Mouse (Mus musculus): ENCODE results near the gene Fh1. TPM values are rescaled to one million over a fixed set of nuclear protein-coding genes. Genes with fewer than 3 reads are reported as not detected.

Gene Fh1
- polyA plus RNA-seq, 1 experiment from 2014 or later = 85.3 TPM

DNA sequence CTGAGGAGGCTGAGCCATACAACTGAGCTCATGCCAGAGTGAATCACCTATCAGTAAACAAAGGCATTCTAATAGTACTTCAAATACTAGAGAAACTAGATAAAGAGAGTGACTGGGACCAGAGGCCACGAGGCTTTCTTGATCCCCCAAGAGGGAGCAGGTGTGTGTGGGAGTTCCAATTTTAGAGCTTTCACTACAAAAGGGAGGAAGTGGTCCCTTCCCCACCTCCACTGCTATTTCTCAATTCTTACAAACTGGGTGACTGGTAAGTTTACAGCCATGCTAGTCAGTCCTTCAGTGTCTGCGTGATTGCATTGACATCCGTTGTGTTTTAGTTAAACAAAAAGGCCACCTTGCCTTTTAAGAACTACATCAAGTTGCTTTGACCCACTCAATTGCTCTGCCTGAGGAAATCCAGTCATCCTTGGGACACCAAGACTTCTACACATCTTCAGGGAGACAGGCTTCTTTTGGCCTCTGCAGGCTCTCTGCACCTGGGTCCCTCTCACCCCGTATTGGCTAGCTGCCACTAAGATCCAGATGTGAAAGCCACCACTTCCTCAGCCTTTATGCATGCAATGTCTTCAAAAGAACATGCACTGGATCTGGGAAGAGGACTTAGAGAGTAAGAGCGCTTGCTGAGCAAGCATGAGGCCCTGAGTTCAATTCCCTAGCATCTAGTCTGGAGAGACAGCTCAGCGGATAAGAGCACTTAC, 15.2 kb upstream of the Fh1 start:
- ATAC-seq (ENCODE audit: low read depth) (no peak), DNase-seq (no peak)
- 55% methylated on average over 6 of the region's 6 CpGs for WGBS (ENCODE audit: insufficient replicate concordance)
- Histone ChIP-seq H3K27ac (no peak overlapping the region), H3K9me3 (replicated peaks) (no peaks in the 10 kb centered on the region), H3K9ac (no peak overlapping the region), H3K36me3 (no peaks in the 10 kb centered on the region), H3K4me3 (replicated peaks) (no peak overlapping the region), H3K4me1 (replicated peaks) (0 out of 2 replicates have a peak, but pooled peaks cover 5% of the 10 kb centered on the region), H3K4me2 (no peak overlapping the region), H3K27me3 (no peaks in the 10 kb centered on the region)

DNA sequence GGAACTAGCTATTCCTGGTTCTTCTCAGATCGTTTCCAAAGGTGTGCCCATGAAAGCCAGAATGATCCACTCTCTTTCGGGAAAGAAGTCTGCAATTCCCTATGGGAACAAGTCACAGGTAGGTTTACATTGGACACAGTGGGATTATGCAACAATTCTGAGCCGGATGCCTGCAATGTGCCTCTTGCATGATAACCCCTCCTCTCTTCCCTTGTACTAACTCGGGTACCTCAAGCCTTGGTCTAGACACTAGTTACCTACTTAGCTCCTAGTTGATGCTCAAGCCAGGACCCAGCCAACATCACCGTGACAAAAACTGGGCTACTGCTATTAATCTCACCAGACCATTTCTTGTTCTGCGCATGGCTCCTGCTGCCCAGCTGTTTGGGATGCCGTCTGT, 13.6 kb upstream of the Fh1 start:
- 62% methylated on average over 7 of the region's 7 CpGs for WGBS (ENCODE audit: insufficient replicate concordance)
- H3K27me3 ChIP-seq = no peaks in the 10 kb centered on the region

GRCm38 (mm10) chr1:175637677-175638076, 12.2 kb upstream of the Fh1 start:
- Histone ChIP-seq H3K9ac (no peak overlapping the region), H3K4me2 (no peak overlapping the region), H3K9me3 (replicated peaks) (no peaks in the 10 kb centered on the region), H3K36me3 (no peaks in the 10 kb centered on the region), H3K4me3 (replicated peaks) (no peak overlapping the region), H3K27ac (no peak overlapping the region), H3K4me1 (replicated peaks) (0 out of 2 replicates have a peak, but pooled peaks cover 5% of the 10 kb centered on the region), H3K27me3 (no peaks in the 10 kb centered on the region)
- ATAC-seq (ENCODE audit: low read depth) = no peak
- DNase-seq = no peak
- 30% methylated on average over 7 of the region's 7 CpGs for WGBS (ENCODE audit: insufficient replicate concordance)

More for the DNA sequence above, 13.6 kb upstream of the Fh1 start:
- Histone ChIP-seq H3K4me2 (no peak overlapping the region), H3K36me3 (no peaks in the 10 kb centered on the region), H3K9ac (no peak overlapping the region), H3K9me3 (replicated peaks) (no peaks in the 10 kb centered on the region), H3K4me1 (replicated peaks) (0 out of 2 replicates have a peak, but pooled peaks cover 5% of the 10 kb centered on the region), H3K4me3 (replicated peaks) (no peak overlapping the region), H3K27ac (no peak overlapping the region)
- no peak for DNase-seq
- ATAC-seq (ENCODE audit: low read depth) = peak; percentile 36; the same call in 1 of the 2 replicates

DNA sequence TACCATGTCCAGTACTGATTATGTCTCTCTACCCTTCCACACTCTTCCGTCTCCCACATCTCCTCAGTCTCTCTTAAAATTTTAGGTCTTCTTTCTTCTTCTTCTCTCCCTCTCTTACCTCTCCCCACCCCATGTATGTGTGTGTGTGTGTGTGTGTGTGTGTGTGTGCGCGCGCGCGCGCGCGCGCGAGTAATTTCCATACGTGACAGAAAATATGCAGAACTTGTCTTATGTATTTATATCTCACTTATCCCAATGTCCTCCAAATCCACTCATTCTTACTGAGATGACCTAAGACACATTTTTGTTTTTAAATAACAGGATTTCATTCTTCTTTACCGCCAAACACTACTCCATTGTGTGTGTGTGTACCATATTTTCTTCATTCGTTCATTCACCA, 7.0 kb upstream of the Fh1 start:
- Histone ChIP-seq H3K4me1 (replicated peaks) (peaks cover 9% of the 10 kb centered on the region; the same call in 1 of the 2 replicates), H3K27ac (no peak overlapping the region), H3K9me3 (replicated peaks) (no peaks in the 10 kb centered on the region), H3K4me2 (peak overlapping the region; percentile 17; the same call in 1 of the 2 replicates), H3K9ac (no peak overlapping the region), H3K4me3 (replicated peaks) (no peak overlapping the region), H3K27me3 (no peaks in the 10 kb centered on the region), H3K36me3 (no peaks in the 10 kb centered on the region)
- WGBS (ENCODE audit: insufficient replicate concordance) = 91% methylated on average over 14 of the region's 14 CpGs
- DNase-seq (no peak), ATAC-seq (ENCODE audit: low read depth) (no peak)

- 38% methylated on average over 10 of the region's 10 CpGs for WGBS (ENCODE audit: insufficient replicate concordance)
- ATAC-seq (ENCODE audit: low read depth) (no peak), DNase-seq (no peak)
- Histone ChIP-seq H3K9me3 (replicated peaks) (no peaks in the 10 kb centered on the region), H3K9ac (no peak overlapping the region), H3K36me3 (no peaks in the 10 kb centered on the region), H3K4me3 (replicated peaks) (no peak overlapping the region), H3K27me3 (no peaks in the 10 kb centered on the region), H3K4me2 (peak overlapping the region; percentile 25), H3K27ac (no peak overlapping the region; the same call in 1 of the 2 replicates), H3K4me1 (replicated peaks) (peaks cover 9% of the 10 kb centered on the region; the same call in 1 of the 2 replicates)
Measured at GRCm38 (mm10) chr1:175631721-175632221, 6.3 kb upstream of the Fh1 start.

DNA sequence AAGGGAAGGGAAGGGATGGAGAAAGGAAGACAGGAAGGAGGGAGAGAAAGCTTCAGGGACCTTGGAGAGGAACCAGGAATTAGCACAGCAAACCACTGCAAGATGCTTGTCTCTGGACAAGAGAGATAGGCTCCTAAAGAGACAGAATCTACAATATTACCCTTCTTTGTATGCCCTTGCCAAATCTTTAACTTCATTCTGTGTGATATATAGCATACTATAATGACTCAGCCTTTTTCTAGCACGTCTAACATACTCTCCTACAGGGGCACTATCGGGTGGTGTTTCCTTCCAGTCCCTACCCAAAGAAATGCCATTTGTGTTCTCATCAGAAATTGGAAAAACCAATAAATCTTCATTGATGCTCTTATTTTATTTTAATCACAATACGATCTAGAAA, 5.6 kb upstream of the Fh1 start:
- Histone ChIP-seq H3K27me3 (no peaks in the 10 kb centered on the region), H3K4me1 (replicated peaks) (peaks cover 11% of the 10 kb centered on the region; the same call in 1 of the 2 replicates), H3K4me2 (no peak overlapping the region), H3K4me3 (replicated peaks) (no peak overlapping the region), H3K36me3 (no peaks in the 10 kb centered on the region), H3K9ac (no peak overlapping the region), H3K27ac (no peak overlapping the region), H3K9me3 (replicated peaks) (no peaks in the 10 kb centered on the region)
- 54% methylated on average over 3 of the region's 3 CpGs for WGBS (ENCODE audit: insufficient replicate concordance)
- ATAC-seq (ENCODE audit: low read depth) (no peak), DNase-seq (no peak)

- H3K9ac ChIP-seq = no peak overlapping the region
- DNase-seq = no peak
- H3K4me1 ChIP-seq (replicated peaks) = peaks cover 11% of the 10 kb centered on the region; the same call in 1 of the 2 replicates
- no peak overlapping the region for H3K4me3 ChIP-seq (replicated peaks)
- H3K27ac ChIP-seq = no peak overlapping the region
- 66% methylated on average over 5 of the region's 5 CpGs for WGBS (ENCODE audit: insufficient replicate concordance)
- H3K9me3 ChIP-seq (replicated peaks) = no peaks in the 10 kb centered on the region
- no peak for ATAC-seq (ENCODE audit: low read depth)
- no peak overlapping the region for H3K4me2 ChIP-seq
- H3K36me3 ChIP-seq = no peaks in the 10 kb centered on the region
- no peaks in the 10 kb centered on the region for H3K27me3 ChIP-seq
Measured at GRCm38 (mm10) chr1:175630345-175630744, 4.9 kb upstream of the Fh1 start.

DNA sequence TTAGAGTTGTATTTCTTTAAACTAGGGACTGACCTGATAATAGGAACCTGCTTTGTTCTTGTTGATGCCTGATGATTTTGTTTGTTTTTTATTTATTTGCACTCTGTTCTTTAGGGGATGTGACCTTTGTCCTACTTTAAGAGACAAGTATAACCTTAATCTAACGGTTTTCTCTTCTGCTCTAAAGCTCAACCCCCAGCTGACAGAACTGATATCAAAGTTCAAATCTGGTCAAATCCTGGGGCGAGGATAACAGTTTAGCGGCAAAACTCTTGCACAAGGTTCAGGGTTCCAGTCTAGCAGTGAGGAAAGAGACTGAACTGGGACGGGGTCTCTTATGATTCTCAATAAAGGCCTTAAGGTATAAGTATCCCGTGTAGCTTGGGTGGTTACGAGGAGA, 3.8 kb upstream of the Fh1 start:
- H3K27me3 ChIP-seq = no peaks in the 10 kb centered on the region
- no peak for DNase-seq
- H3K36me3 ChIP-seq = no peaks in the 10 kb centered on the region
- no peaks in the 10 kb centered on the region for H3K9me3 ChIP-seq (replicated peaks)
- H3K9ac ChIP-seq = no peak overlapping the region
- peaks cover 19% of the 10 kb centered on the region for H3K4me1 ChIP-seq (replicated peaks)
- no peak overlapping the region for H3K4me2 ChIP-seq
- 56% methylated on average over 6 of the region's 6 CpGs for WGBS (ENCODE audit: insufficient replicate concordance)
- H3K27ac ChIP-seq = no peak overlapping the region
- no peak overlapping the region for H3K4me3 ChIP-seq (replicated peaks)
- ATAC-seq (ENCODE audit: low read depth) = no peak

- Histone ChIP-seq H3K9ac (peak overlapping the region; percentile 62; the same call in 1 of the 2 replicates), H3K4me3 (replicated peaks) (peak overlapping the region; percentile 86), H3K9me3 (replicated peaks) (no peaks in the 10 kb centered on the region), H3K36me3 (no peaks in the 10 kb centered on the region), H3K27ac (peak overlapping the region; percentile 80), H3K4me1 (replicated peaks) (peaks cover 25% of the 10 kb centered on the region), H3K4me2 (peak overlapping the region; percentile 94), H3K27me3 (no peaks in the 10 kb centered on the region)
- WGBS (ENCODE audit: insufficient replicate concordance) = 29% methylated on average over 1 of the region's 1 CpGs
- peak; percentile 35 for ATAC-seq (ENCODE audit: low read depth)
- no peak for DNase-seq
Measured at GRCm38 (mm10) chr1:175625990-175626692, 706 bp upstream of the Fh1 start.

DNA sequence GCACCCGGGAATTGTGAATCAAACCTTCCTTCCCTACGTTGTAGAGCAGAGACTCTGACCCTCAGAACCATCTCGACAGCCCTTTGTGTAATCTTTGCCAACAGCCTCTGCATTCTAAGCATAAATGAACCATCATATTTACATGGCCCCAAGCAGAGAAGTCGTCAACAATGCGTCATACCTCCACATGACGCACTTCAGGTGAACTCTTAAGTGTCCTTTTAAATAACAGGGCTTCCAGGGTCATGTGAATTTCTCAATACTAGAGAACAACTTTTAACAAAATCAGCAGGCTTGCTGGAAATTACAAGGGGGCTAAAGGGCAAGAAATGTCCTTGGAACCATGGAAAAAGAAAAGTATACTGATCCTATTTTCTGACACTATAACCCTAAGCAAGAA, 1.8 kb downstream of the Fh1 start:
- 77% methylated on average over 6 of the region's 6 CpGs for WGBS (ENCODE audit: insufficient replicate concordance)
- Histone ChIP-seq H3K9ac (no peak overlapping the region), H3K4me3 (replicated peaks) (no peak overlapping the region), H3K4me2 (peak overlapping the region; percentile 13; the same call in 1 of the 2 replicates), H3K4me1 (replicated peaks) (peaks cover 22% of the 10 kb centered on the region), H3K27ac (no peak overlapping the region), H3K27me3 (no peaks in the 10 kb centered on the region), H3K36me3 (peaks cover 8% of the 10 kb centered on the region), H3K9me3 (replicated peaks) (no peaks in the 10 kb centered on the region)
- ATAC-seq (ENCODE audit: low read depth) = no peak
- no peak for DNase-seq

- H3K27ac ChIP-seq = no peak within 1 kb of the TSS
- H3K9ac ChIP-seq = no peak within 1 kb of the TSS
- no peaks in the 10 kb centered on the region for H3K27me3 ChIP-seq
- H3K36me3 ChIP-seq = peaks cover 39% of the 10 kb centered on the region
- no peak within 1 kb of the TSS for H3K4me3 ChIP-seq (replicated peaks)
- ATAC-seq (ENCODE audit: low read depth) (no peak), DNase-seq (no peak)
- H3K4me2 ChIP-seq = no peak within 1 kb of the TSS
- peaks cover 18% of the 10 kb centered on the region for H3K4me1 ChIP-seq (replicated peaks)
- H3K9me3 ChIP-seq (replicated peaks) = no peaks in the 10 kb centered on the region
- 75% methylated on average over 13 of the region's 13 CpGs for WGBS (ENCODE audit: insufficient replicate concordance)
Measured at GRCm38 (mm10) chr1:175619814-175620431, 5.5 kb downstream of the Fh1 start, which contains the start of gene Kmo. Kmo (plus strand) TSS chr1:175620381.
